Mouse (Mus musculus) MEL (cell line): ENCODE data around the gene Ptpra.

ENCODE experiments used
- CTCF ChIP-seq, 3 experiments: IDR thresholded peaks in 2 of 3; conservative IDR thresholded peaks in 1 of 3; 2 replicates each; pipeline ENCODE4 v1.5.1; 2011 to 2012; ENCODE audit warnings: low read length in 3 of 3, low read depth in 2 of 3, mild to moderate bottlenecking in 2 of 3, improper control_type of control experiment in 1 of 3, inconsistent platforms in 1 of 3, mixed read lengths in 1 of 3, moderate library complexity in 1 of 3; ENCODE audit not compliant: control insufficient read depth in 1 of 3, insufficient read depth in 1 of 3, poor library complexity in 1 of 3, severe bottlenecking in 1 of 3
- ELF1 ChIP-seq: IDR thresholded peaks from 2 replicates; pipeline ENCODE4 v1.6.1; 2014; ENCODE audit warnings: low read depth, mild to moderate bottlenecking, inconsistent platforms, low read length, improper control_type of control experiment, moderate library complexity
- EP300 ChIP-seq, 2 experiments: IDR thresholded peaks; 2 replicates each; pipeline ENCODE4 v1.6.1; 2011; ENCODE audit warnings: improper control_type of control experiment in 2 of 2, low read length in 2 of 2, low read depth in 1 of 2, mild to moderate bottlenecking in 1 of 2
- KAT2A ChIP-seq: conservative IDR thresholded peaks from 2 replicates; pipeline ENCODE4 v1.6.1; 2012; ENCODE audit warnings: low read depth, low read length, improper control_type of control experiment, inconsistent platforms
- MYC ChIP-seq: IDR thresholded peaks from 2 replicates; pipeline ENCODE4 v1.6.1; 2011; ENCODE audit warnings: low read depth, mild to moderate bottlenecking, low read length, improper control_type of control experiment, moderate library complexity
- NELFE ChIP-seq: IDR thresholded peaks from 2 replicates; pipeline ENCODE4 v1.6.1; 2011; ENCODE audit warnings: low read depth, low read length, improper control_type of control experiment
- POLR2A ChIP-seq, 2 experiments: IDR thresholded peaks; 2 replicates each; pipeline ENCODE4 v1.6.1; 2011 to 2012; ENCODE audit warnings: low read length in 2 of 2, mild to moderate bottlenecking in 2 of 2, control low read depth in 1 of 2, improper control_type of control experiment in 1 of 2, low read depth in 1 of 2, moderate library complexity in 1 of 2; ENCODE audit not compliant: control insufficient read depth in 1 of 2, insufficient read depth in 1 of 2, poor library complexity in 1 of 2
- SMC3 ChIP-seq: IDR thresholded peaks from 2 replicates; pipeline ENCODE4 v1.6.1; 2011; ENCODE audit warnings: low read depth, low read length, improper control_type of control experiment
- UBTF ChIP-seq: IDR thresholded peaks from 2 replicates; pipeline ENCODE4 v1.6.1; 2012; ENCODE audit warnings: low read depth, mild to moderate bottlenecking, inconsistent platforms, low read length, improper control_type of control experiment, moderate library complexity, borderline replicate concordance; ENCODE audit not compliant: insufficient read depth

- no peak for TF ChIP-seq UBTF
- no peak for TF ChIP-seq KAT2A
- TF ChIP-seq CTCF (IDR thresholded peaks at IDR 0.05 in 2 of 3, conservative IDR thresholded peaks at IDR 0.05 in 1 of 3; ENCODE audit: control insufficient read depth in 1 of 3, insufficient read depth in 1 of 3, low read depth in 2 of 3, low read length in 3 of 3, poor library complexity in 1 of 3, severe bottlenecking in 1 of 3), result no peak
- no peak for TF ChIP-seq POLR2A (IDR thresholded peaks at IDR 0.05; ENCODE audit: control insufficient read depth in 1 of 2, insufficient read depth in 1 of 2, low read depth in 1 of 2, low read length in 2 of 2, poor library complexity in 1 of 2)
- no peak for TF ChIP-seq ELF1
- TF ChIP-seq NELFE, result no peak
- TF ChIP-seq SMC3, result no peak
- no peak for TF ChIP-seq EP300 (IDR thresholded peaks at IDR 0.05; ENCODE audit: low read depth in 1 of 2, low read length in 2 of 2)
- TF ChIP-seq MYC, result no peak
Measured at GRCm38 (mm10) chr2:130536890-130537289, 86.8 kb downstream of the Ptpra start.
